Mouse (Mus musculus) forebrain, embryonic 15.5 days (tissue): ENCODE measurements around the gene Pla2g4d. TPM values are rescaled to one million over a fixed set of nuclear protein-coding genes. Genes with fewer than 3 reads are reported as not detected.

Experiments
- polyA plus RNA-seq: library from polyadenylated mRNA; unstranded; fragments of >200 nt; fragmentation: Nextera tagmentation; extraction: Ambion mirVana; gene quantifications from 2 replicates; pipeline ENCODE4 v1.2.1, GENCODE M21; 2015

The Pla2g4d gene
- polyA plus RNA-seq, 1 experiment from 2014 or later: not detected

Other genes with a start within 250 kb of the Pla2g4d start
- 9.7 and 11.7 TPM in 2 replicates for gene Ehd4, start 134.6 kb downstream of the Pla2g4d start, polyA plus RNA-seq
- 1.7 and 1.8 TPM in 2 replicates for gene Pla2g4e, start 43.9 kb downstream of the Pla2g4d start, polyA plus RNA-seq
- gene Pla2g4f, start 25.0 kb upstream of the Pla2g4d start, polyA plus RNA-seq: not detected in 2 replicates
- gene Vps39, start 63.9 kb upstream of the Pla2g4d start, polyA plus RNA-seq: 50.0 and 50.9 TPM in 2 replicates
- 7.8 and 10.2 TPM in 2 replicates for gene Ganc, start 114.7 kb upstream of the Pla2g4d start, polyA plus RNA-seq
- gene Tmem87a, start 114.9 kb upstream of the Pla2g4d start, polyA plus RNA-seq: 6.7 and 7.3 TPM in 2 replicates
- gene Capn3, start 166.8 kb upstream of the Pla2g4d start, polyA plus RNA-seq: 1.1 and 1.4 TPM in 2 replicates